Mouse (Mus musculus) lung, postnatal 0 days (tissue): ENCODE measurements around the gene Pomt1.

Experiments used
- CTCF ChIP-seq: IDR thresholded peaks from 2 replicates; pipeline ENCODE4 v1.5.1; 2016; ENCODE audit warnings: antibody characterized with exemption, mild to moderate bottlenecking
- EP300 ChIP-seq: IDR thresholded peaks from 2 replicates; pipeline ENCODE4 v1.6.1; 2016; ENCODE audit warnings: antibody characterized with exemption, mild to moderate bottlenecking, control low read depth

- TF ChIP-seq EP300 (no peak), CTCF (peak; percentile 82)
Observed at GRCm38 (mm10) chr2:32191872-32192507, 44.4 kb upstream of the Pomt1 start.
